Mouse (Mus musculus) brain, adult 10 weeks (tissue): ENCODE data around the gene Olfr49. TPM values are rescaled to one million over a fixed set of nuclear protein-coding genes. Genes with fewer than 3 reads are reported as not detected.

ENCODE experiments used
- polyA plus RNA-seq: library from polyadenylated mRNA; stranded (reverse); fragments of 350-450 nt; fragmentation: Illumina TruSeq; extraction: RNeasy Lipid Tissue Mini Kit (QIAGEN cat#74804); gene quantifications from one replicate; pipeline ENCODE4 v1.2.3, GENCODE M21; 2015; ENCODE audit warnings: low read depth, low replicate concordance

Gene Olfr49
- polyA plus RNA-seq, result not detected

GRCm38 (mm10) chr14:54284839-54285238 is at the start of gene Olfr49:
Olfr49 (minus strand) TSS chr14:54284939.

DNA sequence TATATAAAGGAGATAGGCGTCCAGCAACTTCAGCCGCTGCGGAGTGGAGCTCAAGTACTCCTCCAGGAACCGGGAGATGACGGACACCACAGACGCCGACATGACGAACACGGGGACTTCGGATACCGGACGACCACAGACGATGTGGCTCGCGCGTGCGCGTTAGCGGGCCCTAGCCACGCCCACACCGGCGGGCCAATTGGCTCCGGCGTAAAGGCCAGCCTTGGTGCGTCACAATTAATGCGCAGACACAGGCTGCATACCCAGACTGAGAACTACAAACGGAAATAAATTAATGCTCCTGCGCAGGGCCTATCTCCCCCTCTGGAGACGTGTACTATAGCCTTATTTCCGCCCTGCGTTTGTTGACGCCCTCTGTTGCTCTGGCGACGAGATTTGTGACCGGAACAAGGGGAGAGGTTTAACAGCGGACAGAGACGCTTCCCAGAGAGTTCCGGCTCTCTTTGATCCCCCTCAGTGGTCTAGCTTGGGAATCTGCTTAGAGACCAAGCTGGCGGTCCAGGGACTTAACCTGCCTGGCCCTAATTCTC is 30.9 kb downstream of the Olfr49 start, which contains the start of the genes Dad1 and Abhd4:
Gene Dad1, minus strand, starts transcription at position 364 of the 551 bp plus-strand sequence.
Gene Abhd4, plus strand, starts transcription at position 448 of the 551 bp plus-strand sequence.

Other genes with a start within 250 kb of the Olfr49 start
- gene Dad1, start 30.8 kb downstream of the Olfr49 start, polyA plus RNA-seq, result 155 TPM
- 77.5 TPM for gene Abhd4, start 30.8 kb downstream of the Olfr49 start, polyA plus RNA-seq
- 47.9 TPM for gene Oxa1l, start 75.9 kb upstream of the Olfr49 start, polyA plus RNA-seq
- gene Slc7a7, start 132.8 kb upstream of the Olfr49 start, polyA plus RNA-seq, result 2.1 TPM
- gene Mrpl52, start 142.0 kb upstream of the Olfr49 start, polyA plus RNA-seq, result 143 TPM
- 11.8 TPM for gene Mmp14, start 146.7 kb upstream of the Olfr49 start, polyA plus RNA-seq
- 17.0 TPM for gene Lrp10, start 179.2 kb upstream of the Olfr49 start, polyA plus RNA-seq
- gene Rem2, start 191.2 kb upstream of the Olfr49 start, polyA plus RNA-seq, result 13.6 TPM
- 61.5 TPM for gene Prmt5, start 232.6 kb upstream of the Olfr49 start, polyA plus RNA-seq